Mouse (Mus musculus) B cell, adult (primary cell): ENCODE data around the gene Bcl3. TPM values are rescaled to one million over a fixed set of nuclear protein-coding genes. Genes with fewer than 3 reads are reported as not detected.

Experiments
- total RNA-seq: library from RNA; stranded (reverse); gene quantifications from 4 replicates; pipeline ENCODE4 v1.2.4, GENCODE M21; 2023; ENCODE audit not compliant: inconsistent age

Bcl3 gene
- total RNA-seq: 66.2 to 80.5 TPM (median 75.1 TPM) in 4 replicates

DNA sequence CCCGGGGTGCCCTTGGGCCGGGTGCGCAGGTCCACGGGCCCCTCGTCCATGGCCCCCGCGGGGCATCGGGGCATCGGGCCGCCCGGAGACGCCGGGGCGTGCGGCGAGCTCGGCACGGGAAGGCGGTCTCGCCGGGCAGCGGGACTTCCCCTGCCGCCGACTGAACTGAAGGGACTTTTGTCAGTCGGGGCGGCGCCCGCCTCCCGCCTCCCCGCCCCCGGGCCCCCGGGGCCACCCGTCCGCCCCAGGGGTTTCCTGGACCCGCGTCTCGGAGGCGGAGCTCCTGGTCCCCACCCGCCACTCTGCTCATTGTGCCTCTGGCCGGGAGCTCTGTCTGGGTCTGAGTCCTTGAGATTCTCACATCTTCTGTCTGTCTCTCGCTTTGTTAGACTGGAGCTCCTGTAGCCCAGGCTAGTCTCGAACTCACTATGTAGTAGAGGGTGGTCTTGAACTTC, at the start of gene Bcl3:
Bcl3 (minus strand) TSS at position 167 of the 455 bp plus-strand sequence.

DNA sequence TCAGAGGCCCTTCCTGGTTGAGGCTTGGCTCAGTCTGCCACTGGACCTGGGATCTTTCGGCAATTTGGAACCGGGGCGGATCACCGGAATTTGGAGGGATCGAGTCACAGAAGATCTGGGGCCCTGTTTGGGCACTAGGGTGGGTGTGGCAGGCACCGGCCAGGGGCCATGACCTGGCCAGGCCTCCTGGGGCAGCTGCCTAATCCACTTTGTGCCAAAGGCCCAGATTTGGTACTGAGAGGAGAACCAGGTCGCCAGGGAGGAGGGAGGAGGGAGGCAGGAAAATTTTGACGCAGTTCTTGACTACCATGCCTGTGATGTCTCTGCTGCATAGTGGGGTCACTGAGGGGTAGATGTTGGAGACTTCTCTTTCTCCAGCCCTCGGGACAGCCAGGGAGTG, 38.6 kb upstream of the Bcl3 start, which contains the start of gene Ceacam16:
Ceacam16 (minus strand) TSS at position 101 of the 400 bp plus-strand sequence.

DNA sequence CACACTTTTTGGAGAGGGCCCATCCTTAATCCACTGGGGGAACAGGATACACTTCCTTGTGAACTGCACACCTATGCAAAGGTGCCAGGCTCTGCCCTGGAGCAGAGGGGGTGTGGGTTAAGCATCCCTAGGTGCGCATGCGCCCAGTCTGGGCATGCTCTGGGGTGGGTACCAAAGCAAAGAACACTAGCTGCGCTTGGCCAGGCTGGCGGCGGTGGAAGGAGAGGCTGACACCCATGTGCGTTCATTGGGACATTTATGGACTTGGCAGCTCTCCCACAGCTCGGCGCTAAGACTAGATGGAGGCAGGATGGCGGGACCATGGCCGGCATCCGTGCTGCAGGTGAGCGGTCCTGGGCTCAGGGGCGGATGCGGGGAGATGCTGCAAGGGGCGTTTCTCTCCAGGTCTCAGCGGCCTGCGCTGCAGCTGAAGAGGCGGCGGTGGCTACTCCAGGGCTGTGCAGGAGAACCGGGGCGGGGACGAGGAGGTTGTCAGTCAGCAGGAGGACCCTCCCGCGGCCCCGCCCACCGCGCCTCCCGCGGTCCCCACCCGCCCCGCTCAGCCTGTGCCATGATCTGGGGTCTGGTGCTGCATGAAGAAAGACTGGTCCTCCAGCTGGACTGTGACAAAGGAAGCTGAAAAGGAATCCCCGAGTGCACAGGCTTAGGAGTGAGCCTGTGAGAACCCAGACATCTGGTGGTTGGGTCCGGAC, 29.4 kb upstream of the Bcl3 start, which contains the start of gene Gm19345:
Gm19345 (plus strand) TSS at position 146 of the 713 bp plus-strand sequence.

DNA sequence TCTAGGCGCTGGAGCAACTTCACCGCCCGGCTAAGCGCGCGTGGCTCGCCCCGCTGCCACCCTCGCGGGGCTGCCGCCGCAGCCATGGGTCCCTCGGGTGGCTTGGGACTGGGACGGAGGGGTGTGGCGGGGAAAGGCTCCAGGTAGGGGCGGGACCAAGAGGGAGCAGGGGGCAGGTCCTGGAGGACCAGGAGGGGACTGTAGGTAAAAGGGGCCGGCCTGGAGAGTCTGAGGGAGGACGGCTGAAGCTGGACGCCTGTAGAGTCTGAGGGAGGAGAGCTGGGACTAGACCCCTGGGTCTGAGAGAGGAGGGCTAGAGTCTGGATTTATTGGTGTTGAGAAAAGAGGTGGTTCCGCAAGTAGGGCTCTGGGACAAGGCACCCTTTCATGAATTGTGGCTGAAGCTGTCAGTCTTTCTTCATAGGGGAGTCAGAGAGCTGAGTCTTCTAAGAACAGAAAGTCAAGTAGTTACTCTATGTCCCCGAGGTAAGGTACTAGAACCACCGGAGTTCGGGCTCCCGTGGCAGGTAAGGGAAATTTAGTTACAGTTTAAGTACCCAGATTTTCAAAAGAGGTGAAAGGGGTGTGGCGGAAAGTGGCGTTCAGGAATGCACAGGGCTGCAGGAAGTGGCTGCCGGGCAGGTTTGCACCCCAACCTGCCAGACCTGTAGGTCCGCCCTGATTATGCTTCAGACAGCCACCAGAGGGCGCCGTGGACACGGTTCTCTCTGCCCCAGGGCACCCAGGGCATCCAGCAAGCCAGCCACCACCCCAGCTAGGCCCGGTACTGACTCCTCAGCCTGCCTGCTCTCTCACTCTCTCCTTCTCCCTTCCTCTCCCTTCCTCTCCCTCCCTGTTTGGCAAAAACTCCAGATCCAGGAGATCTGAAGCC, 25.6 kb downstream of the Bcl3 start, which contains the start of gene Cblc:
Cblc (minus strand) TSS at position 113 of the 892 bp plus-strand sequence.

DNA sequence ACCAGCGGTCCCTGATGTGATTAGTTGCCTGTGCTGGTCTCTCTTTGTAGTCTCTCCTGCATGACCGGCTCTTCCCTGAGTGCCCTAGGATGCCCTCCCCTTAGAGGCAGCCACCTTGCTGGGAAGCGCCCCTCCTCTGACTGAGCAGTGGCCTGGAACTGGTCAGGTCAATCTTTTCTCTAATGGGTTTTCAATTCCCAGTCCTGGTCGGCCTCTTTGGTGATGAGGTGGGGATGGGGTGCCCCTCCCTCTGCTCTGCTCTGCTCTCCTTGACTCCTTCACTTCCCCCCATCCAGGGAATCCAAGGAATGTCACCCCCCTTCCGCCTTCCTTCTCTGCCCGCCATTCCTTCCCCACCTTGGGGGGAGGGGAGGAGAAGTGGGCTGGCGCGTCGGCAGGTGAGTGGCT, 51.6 kb downstream of the Bcl3 start, which contains the start of gene Bcam:
Bcam (minus strand) TSS at position 33 of the 408 bp plus-strand sequence.

Other genes starting within 250 kb of the Bcl3 start
- gene Zfp296, start 245.5 kb downstream of the Bcl3 start, total RNA-seq: 11.5 to 13.5 TPM (median 12.6 TPM) in 4 replicates
- gene Gemin7, start 245.2 kb downstream of the Bcl3 start, total RNA-seq: 75.7 to 86.9 TPM (median 84.1 TPM) in 4 replicates
- 100 to 118 TPM (median 109 TPM) in 4 replicates for gene Clasrp, start 218.3 kb downstream of the Bcl3 start, total RNA-seq
- 110 to 121 TPM (median 118 TPM) in 4 replicates for gene Relb, start 193.3 kb downstream of the Bcl3 start, total RNA-seq
- gene Clptm1, start 157.7 kb downstream of the Bcl3 start, total RNA-seq: 75.3 to 90.5 TPM (median 78.3 TPM) in 4 replicates
- not detected in 4 replicates for gene Apoc2, start 144.8 kb downstream of the Bcl3 start, total RNA-seq
- gene Gm44805, start 141.3 kb downstream of the Bcl3 start, total RNA-seq: not detected in 4 replicates
- not detected in 4 replicates for gene Apoc4, start 141.3 kb downstream of the Bcl3 start, total RNA-seq
- gene Apoc1, start 130.1 kb downstream of the Bcl3 start, total RNA-seq: 1.9 to 4.3 TPM (median 2.0 TPM) in 3 of 4 replicates, not detected in the other
- gene Apoe, start 123.6 kb downstream of the Bcl3 start, total RNA-seq: 84.7 to 201 TPM (median 96.1 TPM) in 4 replicates
- gene Tomm40, start 107.3 kb downstream of the Bcl3 start, total RNA-seq: 52.3 to 57.5 TPM (median 53.4 TPM) in 4 replicates
- gene Nectin2, start 72.3 kb downstream of the Bcl3 start, total RNA-seq: 0.51 TPM in 1 of 4 replicates, not detected in the others
- gene Bcam, start 51.8 kb downstream of the Bcl3 start, total RNA-seq: 0.27 TPM in 1 of 4 replicates, not detected in the others
- gene Cblc, start 26.0 kb downstream of the Bcl3 start, total RNA-seq: 0.78 to 1.3 TPM (median 0.86 TPM) in 3 of 4 replicates, not detected in the other
- not detected in 4 replicates for gene Gm19345, start 29.2 kb upstream of the Bcl3 start, total RNA-seq
- gene Ceacam16, start 38.5 kb upstream of the Bcl3 start, total RNA-seq: 15.4 to 22.5 TPM (median 16.2 TPM) in 4 replicates
- not detected in 4 replicates for gene Ceacam19, start 65.2 kb upstream of the Bcl3 start, total RNA-seq
- 15.8 to 22.5 TPM (median 19.3 TPM) in 4 replicates for gene Pvr, start 98.4 kb upstream of the Bcl3 start, total RNA-seq
- not detected in 4 replicates for gene Igsf23, start 128.0 kb upstream of the Bcl3 start, total RNA-seq
- not detected in 4 replicates for gene Ceacam20, start 142.6 kb upstream of the Bcl3 start, total RNA-seq
- gene Nlrp9b, start 168.7 kb upstream of the Bcl3 start, total RNA-seq: not detected in 4 replicates